Mouse (Mus musculus) intestine, embryonic 14.5 days (tissue): ENCODE data around the gene Tesc. TPM values are rescaled to one million over a fixed set of nuclear protein-coding genes. Genes with fewer than 3 reads are reported as not detected.

ENCODE experiments used
- ATAC-seq: fragments of 200-750 bp; cut with Nextera tagmentation; replicated peaks from 2 replicates; pipeline ENCODE4 v1.8.0; 2017; ENCODE audit warnings: low read depth, moderate number of reproducible peaks, moderate TSS enrichment, moderate library complexity; ENCODE audit not compliant: low FRiP score, low TSS enrichment
- DNase-seq: peaks from one replicate; pipeline ENCODE4 v3.0.0-alpha.2; 2018; ENCODE audit warnings: low spot score
- H3K27ac ChIP-seq: fragments of 300-500 bp; sonication (generic); 2 replicates; pipeline ENCODE4 v1.5.1; 2014; ENCODE audit warnings: low read depth, mild to moderate bottlenecking, control low read depth
- H3K27me3 ChIP-seq: fragments of 300-500 bp; sonication (generic); replicated peaks from 2 replicates; pipeline ENCODE4 v1.6.1; 2014; ENCODE audit warnings: low read length, control low read depth; ENCODE audit not compliant: control insufficient read depth, insufficient read depth
- H3K36me3 ChIP-seq: fragments of 300-500 bp; sonication (generic); 2 replicates; pipeline ENCODE4 v1.6.1; 2014; ENCODE audit warnings: low read length, control low read depth; ENCODE audit not compliant: control insufficient read depth, insufficient read depth
- H3K4me1 ChIP-seq: fragments of 300-500 bp; sonication (generic); replicated peaks from 2 replicates; pipeline ENCODE4 v1.6.1; 2014; ENCODE audit warnings: low read length, control low read depth, mixed read lengths; ENCODE audit not compliant: control insufficient read depth, insufficient read depth
- H3K4me2 ChIP-seq: fragments of 300-500 bp; sonication (generic); 2 replicates; pipeline ENCODE4 v1.6.1; 2014; ENCODE audit warnings: low read length
- H3K4me3 ChIP-seq: fragments of 300-500 bp; sonication (generic); 2 replicates; pipeline ENCODE4 v1.5.1; 2014; ENCODE audit warnings: low read depth, low read length, control low read depth, mixed read lengths
- H3K9ac ChIP-seq: fragments of 300-500 bp; sonication (generic); 2 replicates; pipeline ENCODE4 v1.6.1; 2014; ENCODE audit warnings: mild to moderate bottlenecking, low read length
- H3K9me3 ChIP-seq: fragments of 300-500 bp; sonication (generic); 2 replicates; pipeline ENCODE4 v1.6.1; 2016; ENCODE audit warnings: low read length, control low read depth; ENCODE audit not compliant: control insufficient read depth
- whole genome bisulfite sequencing: fragments of 180-500 bp; shearing (Covaris S2); extraction: QIAGEN DNeasy Blood & Tissue Kit; methylation state at CpG from one replicate; pipeline ENCODE4 v1.1.7; 2014; 5-methylcytosine and 5-hydroxymethylcytosine counted together
- polyA plus RNA-seq: library from polyadenylated mRNA; unstranded; fragments of >200 nt; fragmentation: Nextera tagmentation; extraction: Ambion mirVana; gene quantifications from 2 replicates; pipeline ENCODE4 v1.2.1, GENCODE M21; 2014

Gene Tesc
- polyA plus RNA-seq, 1 experiment from 2014 or later, result 3.8 TPM

DNA sequence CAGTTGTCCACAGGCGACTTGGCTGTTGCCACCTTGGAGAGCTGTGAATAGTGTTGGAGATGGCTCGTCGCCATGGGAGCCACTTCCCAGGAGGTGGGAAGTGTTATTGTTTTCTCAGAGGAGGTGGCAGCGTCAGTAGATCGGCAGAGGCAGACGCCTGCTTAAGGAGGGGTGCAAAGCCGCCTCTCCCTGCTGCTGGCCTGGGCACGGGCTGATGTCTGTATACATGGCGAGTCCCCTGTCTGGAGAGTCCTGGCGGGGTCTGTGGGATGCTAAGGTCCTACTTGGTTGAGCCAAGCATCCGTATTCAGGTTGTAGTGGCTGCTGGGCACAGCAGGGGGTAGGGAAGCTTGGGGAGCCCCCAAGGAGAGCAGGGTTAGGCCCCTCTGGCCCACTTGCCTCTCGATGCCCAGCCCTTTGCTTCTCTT, 11.7 kb downstream of the Tesc start:
- no peak for ATAC-seq
- no peak overlapping the region for H3K9ac ChIP-seq
- no peaks in the 10 kb centered on the region for H3K36me3 ChIP-seq
- H3K4me3 ChIP-seq, result no peak overlapping the region
- no peak for DNase-seq
- 0 out of 2 replicates have a peak, but pooled peaks cover 4% of the 10 kb centered on the region for H3K9me3 ChIP-seq
- no peak overlapping the region for H3K27ac ChIP-seq
- 37% methylated on average over 12 of the region's 12 CpGs for WGBS
- H3K4me2 ChIP-seq, result no peak overlapping the region
- no peaks in the 10 kb centered on the region; the same call in 1 of the 2 replicates for H3K27me3 ChIP-seq
- peaks cover 8% of the 10 kb centered on the region; the same call in 1 of the 2 replicates for H3K4me1 ChIP-seq

DNA sequence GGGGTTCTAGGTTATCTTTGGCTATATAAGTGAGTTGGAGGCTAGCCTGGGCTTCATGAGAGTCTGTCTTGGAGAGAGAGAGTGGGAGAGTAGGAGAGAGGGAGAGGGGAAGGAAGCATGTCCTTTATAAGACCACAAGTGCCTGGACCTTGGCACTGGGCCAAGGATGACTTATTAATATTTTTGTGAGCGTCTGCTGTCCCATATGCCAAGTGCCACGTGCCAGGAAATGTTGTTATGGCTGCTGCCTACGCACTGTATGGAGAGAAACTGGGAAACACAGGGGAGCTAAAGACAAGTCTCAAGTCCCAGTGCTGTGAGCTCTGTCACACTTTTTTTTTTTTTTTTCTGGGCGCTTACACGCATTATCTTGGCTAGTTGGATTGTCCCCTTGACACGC, 15.1 kb downstream of the Tesc start:
- peaks cover 5% of the 10 kb centered on the region; the same call in 1 of the 2 replicates for H3K4me1 ChIP-seq
- no peak overlapping the region for H3K27ac ChIP-seq
- 79% methylated on average over 6 of the region's 6 CpGs for WGBS
- ATAC-seq, result no peak
- DNase-seq, result no peak
- no peaks in the 10 kb centered on the region for H3K9me3 ChIP-seq
- H3K4me2 ChIP-seq, result no peak overlapping the region
- no peak overlapping the region for H3K4me3 ChIP-seq
- no peaks in the 10 kb centered on the region; the same call in 1 of the 2 replicates for H3K27me3 ChIP-seq
- no peak overlapping the region for H3K9ac ChIP-seq
- no peaks in the 10 kb centered on the region for H3K36me3 ChIP-seq

DNA sequence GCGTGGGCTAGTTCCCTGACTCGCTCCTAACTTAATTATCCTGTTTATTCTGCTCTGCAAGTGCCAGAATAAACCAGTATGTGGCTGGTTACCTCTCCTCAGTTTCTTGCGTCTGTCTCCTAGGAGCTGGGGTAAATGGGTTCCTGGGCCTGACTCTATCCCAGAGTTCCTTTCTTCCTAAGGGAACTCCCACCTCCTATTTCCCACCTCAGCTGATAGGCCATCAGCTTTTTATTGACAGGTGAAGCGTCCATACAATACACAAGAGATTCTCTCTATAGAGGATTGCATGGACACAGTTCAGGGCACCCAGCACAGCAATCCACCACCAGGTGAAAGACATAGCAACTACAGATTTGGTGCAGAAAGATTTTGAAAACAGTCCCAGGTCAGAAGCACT, 16.2 kb downstream of the Tesc start:
- Histone ChIP-seq H3K4me1 (no peaks in the 10 kb centered on the region), H3K4me2 (no peak overlapping the region), H3K27ac (no peak overlapping the region), H3K9ac (no peak overlapping the region), H3K4me3 (no peak overlapping the region), H3K36me3 (no peaks in the 10 kb centered on the region), H3K9me3 (no peaks in the 10 kb centered on the region), H3K27me3 (no peaks in the 10 kb centered on the region)
- WGBS, result 75% methylated on average over 4 of the region's 4 CpGs
- DNase-seq (no peak), ATAC-seq (no peak)

DNA sequence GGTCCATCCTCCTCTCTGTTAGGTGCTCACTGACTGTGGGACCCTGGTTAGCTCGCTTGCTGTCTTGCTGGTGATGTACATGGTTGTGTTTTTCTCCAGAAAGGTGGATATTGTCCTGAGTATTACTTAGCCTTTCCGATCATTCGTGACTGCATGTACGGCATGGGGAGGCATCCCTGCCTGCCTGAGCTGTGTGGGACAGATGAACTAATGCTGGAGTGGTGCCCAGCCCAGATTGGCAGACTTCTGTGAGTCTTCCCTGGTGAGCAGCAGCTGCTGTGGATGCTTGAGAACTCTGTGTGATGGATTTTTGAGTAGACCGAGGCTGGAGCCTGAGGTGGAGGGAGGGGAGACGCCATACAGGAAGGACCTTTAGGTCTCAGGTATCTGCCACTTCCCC, 17.4 kb downstream of the Tesc start:
- no peak overlapping the region for H3K4me2 ChIP-seq
- H3K9ac ChIP-seq, result no peak overlapping the region
- no peaks in the 10 kb centered on the region for H3K9me3 ChIP-seq
- H3K36me3 ChIP-seq, result no peaks in the 10 kb centered on the region
- no peaks in the 10 kb centered on the region for H3K27me3 ChIP-seq
- no peak for DNase-seq
- 91% methylated on average over 6 of the region's 6 CpGs for WGBS
- no peak overlapping the region for H3K27ac ChIP-seq
- ATAC-seq, result no peak
- no peaks in the 10 kb centered on the region for H3K4me1 ChIP-seq
- no peak overlapping the region for H3K4me3 ChIP-seq

DNA sequence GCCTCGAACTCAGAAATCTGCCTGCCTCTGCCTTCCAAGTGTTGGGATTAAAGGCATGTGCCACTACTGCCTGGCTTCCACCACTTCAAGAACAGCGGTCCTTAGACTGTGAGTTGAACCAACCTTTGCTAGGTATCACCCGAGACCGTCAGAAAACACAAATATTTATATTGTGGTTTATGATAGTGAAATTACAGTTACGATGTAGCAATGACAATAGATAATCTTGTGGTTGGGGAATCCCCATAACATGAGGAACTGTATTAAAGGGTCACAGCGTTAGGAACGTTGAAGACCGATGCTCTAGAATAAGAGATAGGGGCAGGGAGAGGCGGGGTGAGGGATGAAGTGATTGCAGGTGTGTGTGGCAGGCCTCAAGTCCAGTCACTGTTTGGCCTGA, 17.8 kb downstream of the Tesc start:
- no peak overlapping the region for H3K4me3 ChIP-seq
- WGBS, result 89% methylated on average over 9 of the region's 9 CpGs
- H3K27me3 ChIP-seq, result no peaks in the 10 kb centered on the region
- ATAC-seq, result no peak
- no peaks in the 10 kb centered on the region for H3K9me3 ChIP-seq
- no peak for DNase-seq
- no peaks in the 10 kb centered on the region for H3K4me1 ChIP-seq
- H3K27ac ChIP-seq, result no peak overlapping the region
- H3K4me2 ChIP-seq, result no peak overlapping the region
- H3K36me3 ChIP-seq, result no peaks in the 10 kb centered on the region
- no peak overlapping the region for H3K9ac ChIP-seq

DNA sequence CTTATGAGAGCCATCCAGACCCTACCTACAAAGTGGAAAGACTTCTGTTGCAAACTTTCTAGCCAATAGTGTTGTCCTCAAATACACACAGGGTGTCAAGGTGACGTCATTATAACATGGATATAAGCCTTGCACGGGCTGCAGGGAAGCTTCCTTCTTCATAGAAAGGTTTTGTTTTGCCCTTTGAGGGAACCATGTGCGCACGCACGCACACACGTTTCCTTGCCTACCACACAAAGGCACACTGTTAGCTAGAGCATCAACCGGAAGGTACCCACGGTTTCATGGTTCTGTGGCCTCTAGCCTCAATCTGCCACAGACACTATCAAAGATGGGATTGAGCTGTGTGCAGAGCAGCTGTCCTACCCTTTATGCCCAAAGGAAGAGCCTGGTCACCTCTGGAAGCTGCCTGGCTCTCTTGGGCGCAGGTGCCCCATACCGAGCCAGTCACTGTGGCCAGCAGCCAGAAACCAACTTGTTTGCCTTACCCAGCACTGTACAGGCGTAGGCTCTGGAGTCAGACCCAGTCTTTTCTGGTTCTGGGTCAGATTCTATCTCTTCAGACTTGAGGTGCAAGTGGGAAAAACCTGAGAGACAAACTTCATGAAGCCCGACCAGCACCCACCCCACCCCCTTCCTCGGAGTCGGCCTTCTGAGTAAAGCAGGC, 19.7 kb downstream of the Tesc start:
- no peaks in the 10 kb centered on the region for H3K9me3 ChIP-seq
- no peak overlapping the region for H3K27ac ChIP-seq
- 85% methylated on average over 14 of the region's 14 CpGs for WGBS

DNA sequence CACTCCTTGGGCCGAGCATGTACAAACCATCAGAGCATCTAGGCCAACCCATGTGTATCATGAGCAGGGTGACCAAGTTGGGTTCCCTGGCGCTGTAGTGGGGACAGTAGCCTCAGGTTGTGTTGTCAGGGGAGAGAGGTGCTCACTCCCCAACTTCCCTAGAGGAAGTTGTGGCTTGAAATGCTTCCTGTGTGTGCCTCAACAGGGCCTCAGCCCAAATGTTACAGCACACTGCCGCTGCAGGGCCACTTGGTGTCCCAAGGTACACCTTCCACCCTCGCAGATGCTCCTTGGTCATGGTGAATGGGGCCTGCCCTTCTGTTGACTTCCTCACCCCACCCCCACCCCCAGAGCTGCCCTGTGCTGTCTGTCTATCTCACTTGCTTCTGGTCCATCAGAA, 20.9 kb downstream of the Tesc start:
- H3K4me3 ChIP-seq, result no peak overlapping the region
- DNase-seq (no peak), ATAC-seq (no peak)
- H3K36me3 ChIP-seq, result no peaks in the 10 kb centered on the region
- no peak overlapping the region for H3K4me2 ChIP-seq
- no peak overlapping the region for H3K27ac ChIP-seq
- H3K9ac ChIP-seq, result no peak overlapping the region
- H3K27me3 ChIP-seq, result no peaks in the 10 kb centered on the region
- H3K9me3 ChIP-seq, result no peaks in the 10 kb centered on the region
- H3K4me1 ChIP-seq, result no peaks in the 10 kb centered on the region
- 82% methylated on average over 4 of the region's 4 CpGs for WGBS

More for the DNA sequence above, 19.7 kb downstream of the Tesc start:
- Histone ChIP-seq H3K4me1 (no peaks in the 10 kb centered on the region), H3K27me3 (no peaks in the 10 kb centered on the region), H3K36me3 (no peaks in the 10 kb centered on the region), H3K4me3 (no peak overlapping the region), H3K9ac (no peak overlapping the region), H3K4me2 (no peak overlapping the region)
- no peak for DNase-seq
- ATAC-seq, result no peak

DNA sequence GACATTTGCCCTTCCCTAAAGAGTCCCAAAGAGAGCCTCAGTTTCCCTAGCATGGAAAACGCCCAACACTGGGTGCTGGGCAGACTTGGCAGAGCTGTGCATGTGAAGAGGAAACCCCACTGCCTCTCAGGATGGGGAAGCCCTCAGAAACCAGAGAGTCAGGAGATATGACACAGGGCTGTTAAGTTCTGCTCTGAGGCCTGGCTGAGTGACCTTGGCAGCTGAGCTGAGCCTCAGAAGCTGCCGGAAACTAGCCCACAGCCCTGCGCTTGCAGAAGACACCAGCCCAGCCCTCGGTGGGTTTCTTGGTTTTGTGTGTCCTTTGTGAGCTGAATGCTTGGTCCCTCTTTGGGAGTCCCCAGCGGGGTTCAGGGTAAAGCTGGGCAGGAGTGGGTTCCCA, 21.4 kb downstream of the Tesc start:
- H3K4me3 ChIP-seq, result no peak overlapping the region
- no peak overlapping the region for H3K9ac ChIP-seq
- H3K9me3 ChIP-seq, result no peaks in the 10 kb centered on the region
- DNase-seq (no peak), ATAC-seq (no peak)
- no peaks in the 10 kb centered on the region for H3K36me3 ChIP-seq
- H3K27me3 ChIP-seq, result no peaks in the 10 kb centered on the region
- 88% methylated on average over 5 of the region's 5 CpGs for WGBS
- H3K4me1 ChIP-seq, result no peaks in the 10 kb centered on the region
- H3K4me2 ChIP-seq, result no peak overlapping the region
- H3K27ac ChIP-seq, result no peak overlapping the region

DNA sequence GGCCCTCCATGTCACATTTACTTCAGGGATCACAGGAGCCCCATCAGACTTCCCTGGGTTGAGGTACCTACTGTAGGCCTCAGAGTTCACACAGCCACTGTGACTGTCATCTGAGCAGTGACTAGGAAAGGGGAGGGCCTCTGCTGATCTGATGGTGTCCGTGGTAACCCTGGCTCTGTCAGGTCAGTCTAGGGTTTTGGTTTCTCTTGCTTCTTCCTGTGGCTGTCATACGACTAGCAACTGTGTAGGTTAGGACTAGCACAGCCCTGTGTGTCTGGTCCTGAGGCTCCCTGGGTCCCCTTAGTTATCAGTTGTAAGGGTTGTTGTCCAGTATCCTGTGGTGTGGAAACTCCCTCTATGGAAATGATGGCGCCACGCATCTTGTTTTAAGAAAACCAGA, 23.2 kb downstream of the Tesc start:
- DNase-seq, result no peak
- WGBS, result 80% methylated on average over 4 of the region's 4 CpGs
- H3K4me1 ChIP-seq, result no peaks in the 10 kb centered on the region
- ATAC-seq, result no peak
- H3K27ac ChIP-seq, result no peak overlapping the region
- H3K9ac ChIP-seq, result no peak overlapping the region
- H3K9me3 ChIP-seq, result no peaks in the 10 kb centered on the region
- no peaks in the 10 kb centered on the region for H3K36me3 ChIP-seq
- H3K4me3 ChIP-seq, result no peak overlapping the region
- no peak overlapping the region for H3K4me2 ChIP-seq
- H3K27me3 ChIP-seq, result no peaks in the 10 kb centered on the region
